Mouse (Mus musculus) heart, embryonic 11.5 days (tissue): ENCODE results near the gene Gm49711. TPM values are rescaled to one million over a fixed set of nuclear protein-coding genes. Genes with fewer than 3 reads are reported as not detected.

Experiments used
- ATAC-seq: fragments of 200-750 bp; cut with Nextera tagmentation; replicated peaks from 2 replicates; pipeline ENCODE4 v1.8.0; 2017; ENCODE audit warnings: moderate library complexity; ENCODE audit not compliant: insufficient number of reproducible peaks, low FRiP score, low TSS enrichment
- H3K27ac ChIP-seq: fragments of 300-500 bp; sonication (generic); 2 replicates; pipeline ENCODE4 v1.5.1; 2014; ENCODE audit warnings: mild to moderate bottlenecking, low read depth, low read length
- H3K27me3 ChIP-seq: fragments of 300-500 bp; sonication (generic); 2 replicates; pipeline ENCODE4 v1.6.1; 2014; ENCODE audit warnings: mild to moderate bottlenecking, low read length, mixed read lengths; ENCODE audit not compliant: control insufficient read depth, insufficient read depth
- H3K36me3 ChIP-seq: fragments of 300-500 bp; sonication (generic); 2 replicates; pipeline ENCODE4 v1.6.1; 2014; ENCODE audit warnings: mild to moderate bottlenecking, low read length, moderate library complexity, mixed read lengths; ENCODE audit not compliant: control insufficient read depth, insufficient read depth
- H3K4me1 ChIP-seq: fragments of 300-500 bp; sonication (generic); 2 replicates; pipeline ENCODE4 v1.6.1; 2014; ENCODE audit warnings: low read length; ENCODE audit not compliant: control insufficient read depth, insufficient read depth
- H3K4me2 ChIP-seq: fragments of 300-500 bp; sonication (generic); 2 replicates; pipeline ENCODE4 v1.6.1; 2014; ENCODE audit warnings: mild to moderate bottlenecking, moderate library complexity
- H3K4me3 ChIP-seq: fragments of 300-500 bp; sonication (generic); 2 replicates; pipeline ENCODE4 v1.5.1; 2014; ENCODE audit warnings: low read depth, low read length
- H3K9ac ChIP-seq: fragments of 300-500 bp; sonication (generic); 2 replicates; pipeline ENCODE4 v1.6.1; 2014; ENCODE audit warnings: mild to moderate bottlenecking, low read depth, low read length, moderate library complexity
- H3K9me3 ChIP-seq: fragments of 300-500 bp; sonication (generic); replicated peaks from 2 replicates; pipeline ENCODE4 v1.6.1; 2016; ENCODE audit warnings: low read length; ENCODE audit not compliant: control insufficient read depth
- WGBS: fragments of 180-500 bp; shearing (Covaris S2); extraction: QIAGEN DNeasy Blood & Tissue Kit; methylation state at CpG from one replicate; pipeline ENCODE4 v1.1.7; 2014; ENCODE audit not compliant: insufficient replicate concordance; 5-methylcytosine and 5-hydroxymethylcytosine counted together
- polyA plus RNA-seq: library from polyadenylated mRNA; unstranded; fragments of >200 nt; fragmentation: Nextera tagmentation; extraction: Ambion mirVana; gene quantifications from 2 replicates; pipeline ENCODE4 v1.2.1, GENCODE M21; 2014

The Gm49711 gene
- polyA plus RNA-seq, 1 experiment from 2014 or later = 0.20 TPM

GRCm38 (mm10) chr16:92034676-92035075 is 23.4 kb upstream of the Gm49711 start:
- 70% methylated on average over 5 of the region's 5 CpGs for WGBS
- Histone ChIP-seq H3K4me3 (no peak overlapping the region), H3K4me2 (no peak overlapping the region), H3K27ac (no peak overlapping the region), H3K9me3 (no peaks in the 10 kb centered on the region), H3K36me3 (no peaks in the 10 kb centered on the region), H3K9ac (no peak overlapping the region), H3K4me1 (no peaks in the 10 kb centered on the region), H3K27me3 (no peaks in the 10 kb centered on the region)
- no peak for ATAC-seq

GRCm38 (mm10) chr16:92036701-92037100 is 21.4 kb upstream of the Gm49711 start:
- 51% methylated on average over 8 of the region's 8 CpGs for WGBS

GRCm38 (mm10) chr16:92037891-92038607 is 20.1 kb upstream of the Gm49711 start:
- H3K27ac ChIP-seq = no peak overlapping the region
- no peaks in the 10 kb centered on the region for H3K27me3 ChIP-seq
- no peaks in the 10 kb centered on the region for H3K36me3 ChIP-seq
- no peak overlapping the region for H3K4me2 ChIP-seq
- H3K9ac ChIP-seq = no peak overlapping the region
- H3K9me3 ChIP-seq = no peaks in the 10 kb centered on the region
- WGBS = 84% methylated on average over 21 of the region's 21 CpGs
- H3K4me3 ChIP-seq = no peak overlapping the region
- ATAC-seq = no peak
- H3K4me1 ChIP-seq = no peaks in the 10 kb centered on the region

More at GRCm38 (mm10) chr16:92036701-92037100, 21.4 kb upstream of the Gm49711 start:
- no peaks in the 10 kb centered on the region for H3K9me3 ChIP-seq
- no peaks in the 10 kb centered on the region for H3K27me3 ChIP-seq
- no peak overlapping the region for H3K27ac ChIP-seq
- no peak overlapping the region for H3K4me3 ChIP-seq
- no peaks in the 10 kb centered on the region for H3K4me1 ChIP-seq
- no peaks in the 10 kb centered on the region for H3K36me3 ChIP-seq
- ATAC-seq = no peak
- H3K9ac ChIP-seq = no peak overlapping the region
- H3K4me2 ChIP-seq = no peak overlapping the region

GRCm38 (mm10) chr16:92039421-92039820 is 18.7 kb upstream of the Gm49711 start:
- Histone ChIP-seq H3K27me3 (no peaks in the 10 kb centered on the region), H3K4me2 (no peak overlapping the region), H3K9ac (no peak overlapping the region), H3K4me3 (no peak overlapping the region), H3K36me3 (no peaks in the 10 kb centered on the region), H3K4me1 (no peaks in the 10 kb centered on the region), H3K27ac (no peak overlapping the region), H3K9me3 (no peaks in the 10 kb centered on the region)
- WGBS = 86% methylated on average over 7 of the region's 7 CpGs
- ATAC-seq = no peak

- Histone ChIP-seq H3K27me3 (no peaks in the 10 kb centered on the region), H3K9ac (no peak overlapping the region), H3K4me1 (no peaks in the 10 kb centered on the region), H3K27ac (no peak overlapping the region), H3K9me3 (no peaks in the 10 kb centered on the region), H3K36me3 (no peaks in the 10 kb centered on the region), H3K4me3 (no peak overlapping the region), H3K4me2 (no peak overlapping the region)
- 88% methylated on average over 11 of the region's 11 CpGs for WGBS
- ATAC-seq = no peak
These were observed 18.1 kb upstream of the Gm49711 start for GRCm38 (mm10) chr16:92039966-92040365.

- no peaks in the 10 kb centered on the region for H3K27me3 ChIP-seq
- peaks cover 7% of the 10 kb centered on the region; the same call in 1 of the 2 replicates for H3K4me1 ChIP-seq
- no peak for ATAC-seq
- 83% methylated on average over 7 of the region's 7 CpGs for WGBS
- H3K4me2 ChIP-seq = no peak overlapping the region
- no peak overlapping the region for H3K9ac ChIP-seq
- H3K4me3 ChIP-seq = no peak overlapping the region
- H3K36me3 ChIP-seq = no peaks in the 10 kb centered on the region; the same call in 1 of the 2 replicates
- peaks cover 7% of the 10 kb centered on the region for H3K9me3 ChIP-seq
- H3K27ac ChIP-seq = no peak overlapping the region
These were observed 6.3 kb upstream of the Gm49711 start for GRCm38 (mm10) chr16:92051777-92052310.

GRCm38 (mm10) chr16:92052569-92052968 is 5.5 kb upstream of the Gm49711 start:
- no peak overlapping the region for H3K9ac ChIP-seq
- H3K36me3 ChIP-seq = no peaks in the 10 kb centered on the region; the same call in 1 of the 2 replicates
- peaks cover 12% of the 10 kb centered on the region; the same call in 1 of the 2 replicates for H3K4me1 ChIP-seq
- H3K4me2 ChIP-seq = no peak overlapping the region
- WGBS = 75% methylated on average over 10 of the region's 10 CpGs
- no peak overlapping the region for H3K4me3 ChIP-seq
- H3K27ac ChIP-seq = no peak overlapping the region
- H3K9me3 ChIP-seq = peaks cover 7% of the 10 kb centered on the region
- no peaks in the 10 kb centered on the region for H3K27me3 ChIP-seq
- no peak for ATAC-seq

GRCm38 (mm10) chr16:92056711-92057110 is 1.4 kb upstream of the Gm49711 start:
- Histone ChIP-seq H3K36me3 (peaks cover 3% of the 10 kb centered on the region; the same call in 1 of the 2 replicates), H3K27ac (no peak overlapping the region; the same call in 1 of the 2 replicates), H3K9ac (no peak overlapping the region), H3K4me3 (no peak overlapping the region), H3K9me3 (peaks cover 7% of the 10 kb centered on the region), H3K27me3 (no peaks in the 10 kb centered on the region), H3K4me2 (no peak overlapping the region), H3K4me1 (peaks cover 8% of the 10 kb centered on the region; the same call in 1 of the 2 replicates)
- WGBS = 13% methylated on average over 2 of the region's 2 CpGs
- ATAC-seq = no peak
